Mouse (Mus musculus) ES-Bruce4 (cell line): ENCODE data around the gene Safb.

Source experiments
- CTCF ChIP-seq: IDR thresholded peaks from one replicate; pipeline ENCODE4 v1.8.1; 2011; ENCODE audit warnings: low read depth, low read length
- EP300 ChIP-seq: IDR thresholded peaks from 2 replicates; pipeline ENCODE4 v1.6.1; 2011; ENCODE audit warnings: low read depth, low read length; ENCODE audit not compliant: insufficient read depth
- POLR2A ChIP-seq: IDR thresholded peaks from one replicate; pipeline ENCODE4 v1.8.1; 2011; ENCODE audit warnings: low read length; ENCODE audit not compliant: insufficient read depth

- TF ChIP-seq CTCF (no peak), POLR2A (peak; percentile 57), EP300 (no peak)
These were observed at the start of gene Safb, which contains the start of gene Safb2 for GRCm38 (mm10) chr17:56584257-56585130.
